Mouse (Mus musculus) spleen, postnatal 36 days (tissue): Measurements from ENCODE around the gene Cdh23.
A peak's percentile ranks its signal among the peaks of the same experiment; 100 is the strongest.

ENCODE experiments used
- DNase-seq, 2 experiments: peaks; one replicate each; pipeline ENCODE4 v3.0.0; 2022; ENCODE audit warnings: low spot score in 2 of 2, mixed read lengths in 1 of 2

The Cdh23 gene

DNA sequence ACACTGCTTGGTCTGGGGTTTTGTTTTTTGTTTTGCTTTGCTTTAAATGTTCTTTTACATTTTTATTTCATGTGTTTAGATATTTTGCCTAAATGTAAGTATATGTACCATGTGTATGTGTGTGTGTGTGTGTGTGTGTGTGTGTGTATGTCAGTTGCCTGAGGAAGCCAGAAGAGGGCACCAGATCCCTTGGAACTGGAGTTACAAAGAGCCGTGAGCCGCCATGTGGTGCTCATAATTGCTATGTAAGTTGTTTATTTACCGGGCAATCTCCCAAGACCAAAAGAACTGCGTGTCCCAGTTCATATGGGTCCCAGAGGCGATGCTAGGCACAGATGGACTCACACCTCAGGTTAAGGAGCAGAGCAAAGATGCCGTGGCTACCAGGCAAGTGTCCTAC lies 214.9 kb downstream of the Cdh23 start:
- DNase-seq: no peak

DNA sequence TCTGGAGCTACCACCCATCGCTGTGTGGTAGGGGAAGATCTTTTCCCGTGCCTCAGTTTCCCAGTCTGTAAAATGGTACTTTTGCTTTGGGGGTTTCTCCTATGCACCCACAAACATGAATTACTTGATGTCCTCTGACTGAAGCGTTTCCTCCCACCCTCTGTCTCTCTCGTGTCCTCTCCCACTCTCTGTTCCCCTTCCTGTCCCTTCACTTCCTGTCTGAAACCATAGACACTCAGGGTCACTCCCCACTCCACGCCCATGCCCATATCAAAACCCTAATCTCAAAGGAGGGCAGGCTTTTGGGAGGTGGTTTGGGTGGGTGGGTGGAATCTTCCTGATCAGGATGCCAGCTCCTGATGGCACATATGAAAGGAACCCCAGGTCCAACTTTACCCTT lies 221.7 kb downstream of the Cdh23 start:
- DNase-seq: no peak

DNA sequence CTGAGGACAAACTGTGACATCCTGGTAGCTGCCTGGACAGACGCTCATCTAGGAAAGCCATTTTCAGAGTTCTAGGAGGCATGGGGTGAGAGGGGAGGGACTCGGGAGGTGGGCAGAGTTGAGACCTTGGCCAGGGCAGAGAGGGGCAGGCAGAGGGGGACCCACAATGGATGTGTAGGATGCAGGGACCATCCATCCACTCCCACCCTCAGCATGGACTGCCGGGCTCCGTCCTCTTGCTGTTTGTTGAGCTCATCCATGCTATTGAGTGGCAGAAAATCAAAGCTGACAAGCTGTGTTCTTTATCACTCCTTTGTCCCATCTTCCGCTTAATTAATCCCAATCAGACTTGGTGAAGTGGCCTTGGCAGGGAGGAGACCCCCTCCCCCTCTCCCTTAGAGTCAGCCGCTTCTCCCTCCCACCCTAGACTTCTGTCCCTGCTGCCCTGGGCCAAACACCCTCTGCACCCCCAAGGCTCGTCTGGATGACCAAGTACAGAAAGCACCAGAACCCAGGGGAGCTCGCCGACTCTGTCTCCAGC lies 222.4 kb downstream of the Cdh23 start:
- no peak for DNase-seq

DNA sequence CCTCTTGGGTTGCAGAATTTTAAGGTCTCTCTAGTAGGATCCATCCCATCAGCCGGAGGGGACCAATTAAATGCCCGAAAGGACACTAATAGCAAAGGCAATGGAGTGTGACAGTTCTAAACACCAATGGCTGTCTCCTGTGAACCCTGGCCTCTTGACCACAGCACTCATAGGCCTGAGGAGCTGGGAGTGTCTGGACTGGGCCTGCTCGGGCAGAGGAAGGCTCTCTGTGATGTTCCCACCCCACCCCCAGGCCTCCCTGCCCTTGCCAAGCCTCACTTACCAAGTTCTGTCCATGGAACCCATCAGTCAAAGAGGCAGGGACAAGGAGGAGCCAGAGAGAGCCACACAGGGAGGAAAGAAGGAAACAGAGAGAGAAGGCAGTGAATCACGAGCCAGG lies 228.5 kb downstream of the Cdh23 start:
- DNase-seq: no peak

DNA sequence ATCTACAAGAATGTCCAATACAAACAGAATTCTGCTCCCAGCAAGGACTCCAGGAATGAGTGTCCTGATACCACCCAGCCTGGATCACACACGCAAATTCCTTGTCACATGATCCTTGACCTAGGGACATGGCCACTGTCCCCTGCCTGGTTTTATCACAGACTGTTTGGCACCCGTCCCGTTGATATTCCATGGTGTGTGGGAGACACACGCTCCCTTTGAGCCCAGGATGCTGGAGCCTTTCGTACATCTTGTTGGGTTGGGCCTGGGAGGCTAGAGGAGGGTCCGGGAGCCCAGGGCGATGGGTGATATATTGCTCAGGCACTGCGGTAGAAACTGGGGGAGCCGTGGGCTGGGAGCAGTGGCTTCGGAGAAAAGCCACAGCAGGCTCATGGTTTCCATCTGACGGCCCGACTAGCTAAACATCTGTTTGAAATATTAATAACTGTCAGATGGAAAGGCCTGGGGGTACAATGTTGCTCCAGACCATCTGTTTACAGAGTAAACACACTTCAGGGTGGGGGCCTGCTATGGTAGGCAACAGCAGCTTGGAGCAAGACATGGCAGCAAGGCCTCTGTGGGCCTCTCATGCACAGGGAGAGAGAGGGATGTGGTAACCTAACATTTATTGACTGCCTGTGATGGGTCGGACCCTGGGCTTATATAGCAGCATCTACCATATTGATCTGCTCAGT lies 232.2 kb downstream of the Cdh23 start:
- no peak for DNase-seq

DNA sequence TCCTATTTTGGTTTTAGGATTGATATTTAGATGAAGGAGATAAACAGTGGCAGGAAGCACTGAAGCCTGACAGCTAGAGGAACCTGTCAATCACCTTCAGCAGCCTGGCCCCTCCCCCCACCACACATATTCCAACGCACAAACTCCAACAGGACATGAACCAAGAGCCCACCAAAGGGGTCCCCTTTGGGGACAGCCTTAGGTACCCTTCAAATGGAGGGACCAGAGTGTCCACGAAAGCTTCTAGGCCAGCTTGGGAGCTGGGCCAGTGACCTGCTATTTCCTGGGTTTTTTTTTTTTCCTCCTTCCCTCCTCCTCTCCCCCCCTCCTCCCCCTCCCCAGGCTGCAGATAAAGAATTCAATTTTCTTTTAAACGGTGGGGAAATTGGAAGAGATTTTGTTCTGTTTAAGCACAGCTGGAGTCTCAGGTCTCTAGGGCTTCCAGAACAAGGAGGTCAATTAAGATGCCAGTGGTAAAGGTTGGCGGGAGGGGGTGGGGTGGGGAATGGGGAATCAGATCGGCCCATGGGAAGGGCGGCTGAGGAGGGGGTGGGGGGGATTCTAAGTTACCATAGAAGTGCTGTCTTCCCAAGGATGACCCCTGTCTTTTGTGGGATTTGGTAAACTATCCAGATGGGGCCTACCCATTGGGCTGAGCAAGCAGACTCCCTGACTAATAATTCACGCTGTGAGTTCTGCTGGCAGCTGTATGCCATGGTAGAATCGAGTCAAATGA lies 239.5 kb downstream of the Cdh23 start:
- DNase-seq: no peak

DNA sequence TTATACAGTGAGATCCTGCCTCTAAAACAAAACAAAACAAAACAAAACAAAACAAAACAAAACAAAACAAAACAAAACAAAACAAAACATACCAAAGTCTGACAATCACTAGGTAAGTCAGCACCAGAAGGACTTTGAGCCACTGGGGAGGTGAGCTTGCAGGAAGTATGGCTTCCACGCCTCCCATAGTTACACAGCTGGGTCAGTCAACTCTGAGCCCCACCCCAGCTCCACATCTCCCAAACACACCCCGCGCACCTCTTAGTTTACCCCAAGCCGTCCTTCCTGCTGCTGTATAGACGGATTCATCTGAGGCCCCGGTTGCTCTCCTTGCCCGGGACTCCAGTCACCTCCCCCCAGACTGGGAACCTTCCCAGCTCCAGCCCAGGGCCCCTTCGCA lies 241.1 kb downstream of the Cdh23 start:
- no peak for DNase-seq

DNA sequence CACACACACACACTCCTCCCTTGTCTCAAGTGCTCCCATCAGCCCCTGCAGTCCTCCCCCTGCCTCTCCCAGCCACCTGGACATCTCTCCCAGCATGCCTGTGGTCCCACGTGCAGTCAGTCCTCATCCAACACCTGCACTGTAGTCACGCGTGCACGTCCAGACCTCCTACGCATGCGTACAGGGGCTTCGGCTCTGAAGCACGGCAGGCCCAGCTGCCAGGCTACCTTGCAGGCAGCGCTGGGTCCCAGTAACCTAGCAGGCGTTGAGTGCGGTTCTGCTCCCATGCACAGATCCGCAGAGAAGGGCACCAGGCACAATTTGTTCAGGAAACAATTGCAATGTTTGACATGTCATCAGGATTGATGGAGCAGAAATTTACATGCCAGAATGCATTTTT lies 249.1 kb downstream of the Cdh23 start:
- DNase-seq: no peak

DNA sequence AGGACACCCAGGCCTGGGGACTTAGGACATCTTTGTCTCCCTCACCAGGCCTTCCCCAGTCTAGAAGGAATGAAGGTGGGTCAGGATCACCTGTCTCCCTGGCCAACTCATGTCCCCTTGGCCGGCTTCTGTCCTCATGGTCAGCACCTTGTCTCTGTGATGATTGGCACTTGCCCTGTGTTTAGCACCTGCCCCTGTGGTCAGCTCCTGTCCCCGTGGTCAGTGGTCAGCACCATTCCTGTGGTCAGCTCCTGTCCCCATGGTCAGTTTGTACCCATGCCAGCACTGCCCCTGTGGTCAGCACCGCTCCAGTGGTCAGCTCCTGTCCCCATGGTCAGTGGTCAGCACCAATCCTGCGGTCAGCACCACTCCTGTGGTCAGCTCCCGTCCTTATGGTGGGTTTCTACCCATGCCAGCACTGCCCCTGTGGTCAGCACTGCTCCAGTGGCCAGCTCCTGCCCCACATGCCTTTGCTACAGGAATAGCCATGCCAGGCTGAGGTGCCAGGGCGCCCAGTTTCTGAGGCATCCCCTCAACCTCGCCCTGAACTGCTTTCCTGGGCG lies 251.2 kb downstream of the Cdh23 start:
- DNase-seq: no peak

DNA sequence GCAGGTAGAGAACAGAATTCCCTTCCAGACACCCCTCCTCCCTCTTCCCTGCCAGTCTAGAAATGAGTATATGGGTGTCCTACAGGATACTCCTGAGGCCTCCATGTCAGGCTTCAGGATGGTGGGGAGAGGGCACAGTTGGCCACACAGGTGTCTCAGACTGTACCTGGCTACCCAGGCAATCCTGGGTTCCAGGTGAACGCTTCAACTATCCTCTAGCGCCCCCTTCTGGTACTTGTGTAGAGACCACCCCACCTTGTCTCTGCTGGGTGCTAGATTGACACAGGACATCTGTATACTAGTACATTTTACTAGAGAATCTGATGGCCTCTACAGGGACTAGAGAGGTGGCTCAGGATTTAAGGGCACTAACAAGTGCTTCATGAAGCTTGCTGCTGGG lies 253.2 kb downstream of the Cdh23 start:
- DNase-seq: no peak

DNA sequence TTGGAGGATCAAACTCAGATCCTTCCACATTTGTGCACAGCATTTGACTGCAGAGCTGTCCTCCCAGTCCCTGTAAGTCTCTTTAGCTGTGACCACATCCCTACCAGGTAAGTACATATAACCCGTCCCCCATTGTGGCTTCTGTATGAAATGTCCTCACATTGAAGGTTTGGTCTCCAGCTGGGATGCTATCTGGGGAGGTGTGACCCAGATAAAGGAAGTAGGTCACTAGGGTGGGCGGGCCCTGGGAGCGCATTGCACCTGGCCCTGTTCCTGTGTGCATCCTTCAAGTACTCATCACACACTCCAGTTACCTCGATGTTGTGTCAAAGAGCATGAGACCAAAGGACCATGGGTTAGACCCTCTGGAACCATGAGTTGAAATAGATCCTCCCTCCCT lies 254.0 kb downstream of the Cdh23 start:
- no peak for DNase-seq

DNA sequence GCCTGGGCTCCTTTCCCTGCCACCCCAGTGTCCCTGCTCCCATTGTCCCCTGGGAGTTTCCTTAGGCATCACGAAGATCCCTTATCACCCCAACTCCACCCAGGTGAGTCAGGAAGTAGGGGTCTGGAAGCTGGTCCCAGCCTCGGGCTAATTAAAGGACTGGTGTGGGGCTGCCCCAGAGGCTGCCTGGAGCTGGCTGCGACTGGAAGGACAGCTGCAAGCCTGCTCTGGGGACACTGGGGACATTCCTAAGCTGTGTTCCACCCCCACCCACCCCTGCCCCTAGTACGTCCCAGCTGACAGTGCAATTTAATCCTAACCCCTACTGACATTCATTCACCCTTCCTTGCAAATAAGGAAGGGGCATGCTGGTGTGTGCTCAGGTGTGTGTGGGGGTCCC lies 263.6 kb downstream of the Cdh23 start:
- DNase-seq: no peak

DNA sequence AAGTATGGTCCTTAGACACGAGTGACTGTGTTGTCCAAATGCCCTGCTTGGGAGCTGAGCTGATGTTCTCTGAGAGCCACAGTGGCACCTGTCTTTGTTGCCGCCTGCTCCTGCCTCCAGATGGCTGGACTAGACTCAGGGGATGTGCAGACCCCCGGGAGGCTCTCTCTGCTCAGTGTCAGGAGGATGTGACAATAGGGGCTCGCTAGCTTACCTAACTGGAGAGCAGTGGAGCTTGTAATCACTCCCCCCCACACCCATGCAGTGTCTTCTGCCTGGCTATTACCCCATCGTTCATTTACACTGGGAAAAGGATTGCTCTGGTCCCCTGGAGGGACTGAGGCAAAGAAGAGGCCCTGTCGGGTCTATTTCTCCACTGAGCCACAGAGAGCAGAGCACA lies 265.7 kb downstream of the Cdh23 start:
- DNase-seq: no peak

DNA sequence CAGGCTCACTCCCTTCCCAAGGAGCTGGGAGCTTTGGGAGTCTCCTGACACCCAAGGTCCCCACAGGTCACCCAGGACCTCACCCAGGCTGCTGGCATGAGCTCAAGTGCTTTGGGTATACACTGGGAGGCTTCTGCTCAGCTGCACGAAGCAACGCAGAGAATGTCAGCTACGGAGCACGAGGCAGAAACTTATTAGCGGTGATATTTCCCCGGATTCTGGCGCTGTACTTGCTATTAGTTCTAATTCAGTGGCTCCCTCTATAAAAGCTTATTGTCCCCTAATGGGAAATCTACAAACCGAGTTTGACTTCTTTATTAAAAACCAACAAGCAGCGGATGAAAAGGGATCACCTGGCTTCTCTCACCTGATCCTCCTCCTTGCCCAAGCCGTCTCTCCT lies 266.3 kb downstream of the Cdh23 start:
- DNase-seq: no peak

DNA sequence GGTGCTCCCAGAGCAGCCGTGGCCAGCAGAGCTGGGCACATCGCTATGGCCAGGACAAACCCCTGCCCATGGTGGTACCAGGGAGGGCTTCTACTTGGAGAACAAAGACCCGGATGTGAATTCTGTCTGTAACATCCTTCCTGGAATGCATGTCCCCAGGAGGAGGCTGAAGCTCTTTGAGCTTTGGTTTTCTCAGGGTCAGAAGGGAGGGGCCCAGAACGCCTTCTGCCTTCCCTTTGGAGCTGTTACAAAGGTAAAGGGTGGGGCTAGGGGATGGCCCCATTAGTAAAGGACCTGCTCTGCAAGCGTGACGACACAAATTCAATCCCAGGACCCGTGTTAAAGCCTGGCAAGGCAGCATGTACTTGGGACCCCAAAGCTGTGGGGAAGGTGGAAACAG lies 273.5 kb downstream of the Cdh23 start:
- DNase-seq: no peak

DNA sequence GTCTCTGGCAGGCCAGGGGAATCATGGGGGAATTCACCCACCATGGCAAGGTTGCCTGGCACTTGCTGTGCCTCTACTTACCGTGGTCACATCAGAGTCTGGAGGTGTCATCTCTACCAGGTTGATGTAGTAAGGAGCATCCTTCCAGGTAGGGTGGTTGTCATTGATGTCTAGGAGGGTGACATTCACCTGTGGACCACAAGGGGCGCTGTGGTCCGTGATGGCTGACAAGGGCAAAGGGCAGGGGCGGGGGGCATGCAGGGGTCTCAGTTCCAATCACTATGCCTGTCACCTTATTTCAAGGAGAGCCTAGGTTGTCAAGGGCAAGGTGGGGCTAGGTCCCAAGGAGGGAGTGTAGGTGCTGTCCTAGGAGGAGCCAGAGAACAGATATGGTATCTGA lies 276.7 kb downstream of the Cdh23 start:
- no peak for DNase-seq

DNA sequence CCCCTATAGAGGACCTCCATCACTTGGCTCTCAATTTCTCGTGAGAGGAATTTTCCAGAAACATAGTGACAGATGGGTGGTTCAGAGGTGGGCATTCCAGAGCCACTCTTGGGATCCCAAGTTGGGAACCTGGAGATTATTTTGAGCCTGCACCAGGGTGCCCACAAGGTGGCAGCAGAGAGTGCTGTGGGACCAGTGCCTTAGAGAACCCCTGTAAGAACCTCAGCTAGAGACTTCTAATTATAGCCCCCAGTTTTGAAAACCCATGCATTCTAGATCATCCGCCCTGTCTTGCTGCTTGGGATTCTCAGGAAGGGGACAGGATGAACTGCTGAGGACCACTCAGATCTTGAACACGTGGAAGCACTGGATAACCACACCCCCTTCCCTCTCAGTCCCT lies 278.2 kb downstream of the Cdh23 start:
- DNase-seq: peak; percentile 20 to 30

DNA sequence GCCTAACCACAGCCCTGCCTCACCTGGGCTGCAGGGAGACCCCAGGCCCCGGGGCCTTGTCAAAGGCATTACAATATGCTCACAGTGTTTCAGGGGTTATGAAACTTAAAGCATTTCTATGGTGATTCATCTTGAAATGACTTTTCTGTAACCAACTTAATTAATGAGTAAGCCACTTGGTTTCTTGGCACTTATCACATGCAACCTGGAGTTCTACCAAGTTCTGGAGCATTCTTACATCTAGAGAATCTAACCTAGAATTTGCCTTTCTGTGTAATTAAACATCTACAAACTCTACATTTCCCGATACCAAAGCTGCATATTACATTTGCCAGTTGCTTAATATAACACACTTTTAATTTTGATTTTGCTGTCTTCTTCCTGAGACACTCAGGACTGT lies 279.2 kb downstream of the Cdh23 start:
- no peak for DNase-seq

DNA sequence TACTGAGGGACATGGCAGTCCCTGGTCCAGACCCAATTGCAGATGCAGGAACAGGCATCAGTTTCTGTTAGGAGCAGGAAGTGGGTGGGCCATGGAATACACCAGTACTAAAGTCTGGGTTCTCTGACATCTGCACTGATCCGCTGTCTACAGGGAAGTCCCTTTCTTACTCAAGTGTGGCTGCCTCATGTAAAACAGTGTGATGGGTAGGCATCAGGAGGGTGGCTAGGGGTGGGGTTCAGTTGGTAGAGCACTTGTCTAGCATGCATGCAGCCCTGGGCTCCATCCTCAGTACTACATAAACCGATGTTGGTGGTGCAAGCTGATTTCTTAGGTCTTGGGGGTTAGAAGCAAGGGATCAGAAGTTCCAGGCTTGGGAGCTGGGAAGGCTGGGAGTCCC lies 282.5 kb downstream of the Cdh23 start:
- peak; percentile 73 to 75 for DNase-seq

DNA sequence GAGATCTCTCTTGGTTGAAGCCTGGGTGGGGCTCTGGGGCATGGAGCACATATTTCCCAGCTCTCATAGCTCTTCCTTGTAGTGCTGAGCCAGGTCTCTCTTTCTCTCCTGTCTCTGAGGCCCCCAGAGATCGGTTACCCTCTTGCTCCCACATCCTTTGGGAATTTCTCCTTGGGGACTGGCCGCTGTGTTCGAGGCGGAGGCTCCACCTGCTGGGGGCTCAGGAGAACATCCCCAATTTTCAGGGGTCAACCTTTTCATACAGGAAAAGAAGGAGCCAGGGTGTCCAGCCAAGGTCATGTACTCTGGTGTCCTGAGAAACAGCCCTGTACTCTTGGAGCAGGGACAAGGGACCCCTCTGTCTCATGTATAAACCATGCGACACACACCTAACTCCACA lies 284.5 kb downstream of the Cdh23 start:
- DNase-seq: no peak

DNA sequence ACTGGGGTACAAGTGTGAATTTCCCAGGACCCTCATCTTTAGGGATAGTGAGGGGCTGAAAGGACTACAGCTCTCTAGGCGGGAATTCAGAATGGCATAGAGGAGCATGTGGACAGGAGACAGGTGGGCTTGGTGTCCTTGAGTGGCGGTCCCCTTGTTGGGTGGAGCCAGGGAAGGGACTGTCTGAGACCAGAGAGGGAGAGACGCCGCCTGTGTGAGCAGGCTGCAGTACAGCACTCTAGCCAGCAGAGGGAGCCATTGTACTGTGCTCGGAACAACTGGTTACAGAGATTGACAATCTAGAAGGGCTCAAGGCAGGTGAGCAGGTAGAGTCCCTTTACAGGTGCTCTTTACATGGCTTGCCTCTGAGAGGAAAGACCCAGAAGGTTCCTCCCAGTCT lies 288.5 kb downstream of the Cdh23 start:
- DNase-seq: peak; percentile 52 to 56

DNA sequence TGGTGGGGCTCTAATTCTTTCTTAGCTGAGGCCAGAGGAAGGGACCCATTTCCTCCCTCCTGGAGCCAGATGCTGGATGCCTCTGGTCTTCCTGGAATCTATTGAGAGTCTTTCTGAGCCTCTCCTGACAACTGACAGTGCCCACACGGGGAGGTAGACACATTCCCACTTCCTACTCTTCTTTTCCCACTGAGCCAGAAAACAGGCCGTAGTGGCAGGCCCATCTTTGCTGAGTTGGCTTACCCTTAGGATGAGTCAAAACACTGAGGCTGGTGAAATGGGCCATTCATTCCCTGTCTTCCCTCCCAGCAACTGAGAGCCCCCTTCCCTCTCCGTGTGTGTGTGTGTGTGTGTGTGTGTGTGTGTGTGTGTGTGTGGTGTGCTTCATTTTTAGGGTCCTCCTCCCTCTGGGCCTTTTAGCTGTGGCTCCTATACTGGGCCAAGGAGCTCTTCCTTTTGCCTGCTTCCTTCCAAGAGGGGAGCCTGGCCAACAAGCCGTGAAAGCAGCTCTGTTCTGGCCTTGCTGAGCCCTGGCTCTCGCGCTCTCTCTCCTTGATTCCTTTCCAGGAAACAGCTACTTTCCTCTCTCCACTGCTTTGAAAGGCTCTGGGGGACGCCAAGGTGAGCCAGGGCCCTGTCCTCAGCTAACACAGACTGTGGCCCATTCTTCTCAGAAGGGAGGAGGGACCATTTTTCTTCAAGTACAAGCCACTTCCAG lies 290.7 kb downstream of the Cdh23 start:
- DNase-seq: no peak
